Comparison of ENCODE assay signal across 22 mouse cellular contexts in the genomic region with DNA sequence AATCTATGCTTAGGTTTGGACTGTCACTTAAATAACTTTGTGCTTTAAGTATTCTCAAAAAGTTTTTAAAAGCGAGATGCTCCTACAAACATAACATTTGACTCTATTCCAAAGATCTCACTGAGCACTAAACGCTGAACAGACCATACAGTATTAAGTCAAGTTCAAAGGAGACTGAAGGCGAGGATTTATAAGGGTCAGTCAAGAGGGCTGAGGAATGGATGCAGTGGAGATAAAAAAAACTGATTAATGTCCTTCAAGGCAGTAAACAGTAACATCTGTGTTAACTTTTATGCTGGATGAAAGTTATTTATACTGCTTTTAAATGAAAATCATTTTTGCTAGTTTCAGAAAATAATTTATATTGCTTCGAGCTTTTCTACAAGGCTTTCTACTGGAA.
"Had no signal": no experiment of that assay in that cellular context is flagged by ENCODE, and none has a peak within 500 bp of the region (broad histone marks: within the 10 kb centered on the region; RNA-seq: fewer than 3 reads in every experiment).

No protein-coding gene starts in this region.

- DNase-seq: kidney, postnatal 25 days; left cerebral cortex, postnatal 4 days; liver, postnatal 0 days; lung, postnatal 14 days; lung, postnatal 4 days; right cerebral cortex, adult 18-20 months; right cerebral cortex, postnatal 14 days; right cerebral cortex, postnatal 4 days; thymus, adult 2 months; thymus, postnatal 14 days; thymus, postnatal 4 days had no signal

- H3K4me2 ChIP-seq: intestine, embryonic 15.5 days; limb, embryonic 12.5 days; limb, embryonic 15.5 days; liver, embryonic 11.5 days; lung, embryonic 15.5 days; midbrain, embryonic 12.5 days; midbrain, embryonic 15.5 days; neural tube, embryonic 12.5 days; neural tube, embryonic 15.5 days had no signal

- H3K4me3 ChIP-seq: intestine, embryonic 15.5 days; limb, embryonic 12.5 days; limb, embryonic 15.5 days; lung, embryonic 15.5 days; midbrain, embryonic 12.5 days; midbrain, embryonic 15.5 days; neural tube, embryonic 12.5 days; neural tube, embryonic 15.5 days had no signal

- H3K4me1 ChIP-seq: intestine, embryonic 15.5 days; limb, embryonic 12.5 days; limb, embryonic 15.5 days; lung, embryonic 15.5 days; midbrain, embryonic 12.5 days; midbrain, embryonic 15.5 days; neural tube, embryonic 12.5 days; neural tube, embryonic 15.5 days had no signal

- H3K9ac ChIP-seq: intestine, embryonic 15.5 days; limb, embryonic 12.5 days; limb, embryonic 15.5 days; liver, embryonic 14.5 days; liver, postnatal 0 days; lung, embryonic 15.5 days; midbrain, embryonic 12.5 days; midbrain, embryonic 15.5 days; neural tube, embryonic 12.5 days; neural tube, embryonic 15.5 days had no signal

- ATAC-seq: intestine, embryonic 15.5 days; liver, postnatal 0 days; midbrain, embryonic 15.5 days had no signal

- H3K27me3 ChIP-seq: intestine, embryonic 15.5 days; limb, embryonic 12.5 days; limb, embryonic 15.5 days; lung, embryonic 15.5 days; midbrain, embryonic 12.5 days; midbrain, embryonic 15.5 days; neural tube, embryonic 12.5 days; neural tube, embryonic 15.5 days had no signal

- H3K27ac ChIP-seq: intestine, embryonic 15.5 days; limb, embryonic 12.5 days; limb, embryonic 15.5 days; liver, embryonic 14.5 days; lung, embryonic 15.5 days; midbrain, embryonic 12.5 days; midbrain, embryonic 15.5 days; neural tube, embryonic 12.5 days; neural tube, embryonic 15.5 days; stomach, postnatal 0 days had no signal

- H3K36me3 ChIP-seq: intestine, embryonic 15.5 days; limb, embryonic 12.5 days; limb, embryonic 15.5 days; lung, embryonic 15.5 days; midbrain, embryonic 12.5 days; midbrain, embryonic 15.5 days; neural tube, embryonic 12.5 days; neural tube, embryonic 15.5 days had no signal

- H3K9me3 ChIP-seq: intestine, embryonic 15.5 days; limb, embryonic 12.5 days; limb, embryonic 15.5 days; lung, embryonic 15.5 days; midbrain, embryonic 12.5 days; midbrain, embryonic 15.5 days; neural tube, embryonic 12.5 days; neural tube, embryonic 15.5 days had no signal
